Mouse (Mus musculus): ENCODE data around the gene Gnai3.

Gnai3 gene

DNA sequence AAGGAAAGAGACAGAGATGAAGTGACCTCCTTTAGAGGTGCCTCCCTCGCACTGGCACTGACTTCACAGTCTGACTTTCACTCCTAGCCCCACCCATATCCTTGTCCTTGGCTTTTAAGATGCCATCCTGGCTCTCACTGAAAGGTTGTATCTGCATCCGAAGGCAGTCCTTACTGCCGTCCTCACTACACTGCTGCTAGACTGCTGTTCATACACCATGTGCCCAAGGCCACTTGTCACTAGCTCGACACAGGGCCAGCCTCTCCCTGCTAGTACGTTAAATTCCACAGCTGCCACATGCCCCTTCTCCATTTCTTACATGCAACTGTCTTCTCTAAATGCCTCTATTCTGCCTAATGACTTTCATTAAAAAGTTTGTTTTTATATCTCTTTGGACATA is 34.6 kb downstream of the Gnai3 start:
- no peak for DNase-seq (ENCODE audit: low read depth)

DNA sequence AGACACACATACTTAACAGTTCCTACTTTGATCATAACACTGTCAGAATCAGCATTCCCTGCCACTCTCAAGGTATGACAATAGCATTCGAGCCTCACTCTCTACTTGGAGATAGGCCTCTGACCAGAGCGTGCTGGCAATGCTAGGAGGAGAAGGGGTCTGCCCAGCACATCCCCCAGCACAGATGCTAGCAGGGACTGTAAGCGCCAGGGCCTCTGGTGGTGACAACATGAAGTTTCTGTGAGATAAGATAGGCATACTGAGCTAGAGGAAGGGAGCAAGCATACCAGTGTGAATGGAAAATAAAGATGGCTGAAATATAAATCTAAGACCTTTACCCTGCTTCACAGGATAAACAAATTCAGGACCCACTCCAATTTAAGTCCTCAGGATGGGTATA is 40.7 kb downstream of the Gnai3 start:
- no peak for DNase-seq (ENCODE audit: low read depth)

DNA sequence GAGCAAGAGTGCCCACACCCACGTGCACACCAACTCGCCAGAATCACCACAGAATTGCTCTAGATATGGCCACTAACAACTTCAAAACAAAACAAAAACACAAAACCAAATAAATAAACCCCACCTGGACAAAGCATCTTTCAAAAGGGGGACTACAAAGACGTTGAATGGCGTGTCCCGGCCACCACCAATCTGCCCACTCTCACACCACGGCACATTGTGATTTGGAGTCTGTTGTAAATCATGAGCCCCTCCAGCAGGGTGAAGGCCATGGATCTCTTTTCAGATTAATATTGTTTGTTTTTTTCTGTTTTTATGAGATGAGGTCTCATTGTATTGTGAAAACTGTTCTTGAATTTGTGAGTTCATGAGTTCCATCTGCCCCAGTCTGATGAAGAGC is 43.9 kb downstream of the Gnai3 start:
- no peak for DNase-seq (ENCODE audit: low read depth)

- no peak for DNase-seq (ENCODE audit: low read depth)
Observed at GRCm38 (mm10) chr3:108101594-108101993, 44.4 kb downstream of the Gnai3 start.

- DNase-seq (ENCODE audit: low read depth): no peak
Observed at GRCm38 (mm10) chr3:108098316-108098715, 47.6 kb downstream of the Gnai3 start.

- DNase-seq (ENCODE audit: low read depth): no peak
Observed at GRCm38 (mm10) chr3:108097656-108098055, 48.3 kb downstream of the Gnai3 start.

GRCm38 (mm10) chr3:108096726-108097125 is 49.2 kb downstream of the Gnai3 start:
- DNase-seq (ENCODE audit: low read depth): no peak

- no peak for DNase-seq (ENCODE audit: low read depth)
Observed at GRCm38 (mm10) chr3:108096226-108096625, 49.7 kb downstream of the Gnai3 start.

DNA sequence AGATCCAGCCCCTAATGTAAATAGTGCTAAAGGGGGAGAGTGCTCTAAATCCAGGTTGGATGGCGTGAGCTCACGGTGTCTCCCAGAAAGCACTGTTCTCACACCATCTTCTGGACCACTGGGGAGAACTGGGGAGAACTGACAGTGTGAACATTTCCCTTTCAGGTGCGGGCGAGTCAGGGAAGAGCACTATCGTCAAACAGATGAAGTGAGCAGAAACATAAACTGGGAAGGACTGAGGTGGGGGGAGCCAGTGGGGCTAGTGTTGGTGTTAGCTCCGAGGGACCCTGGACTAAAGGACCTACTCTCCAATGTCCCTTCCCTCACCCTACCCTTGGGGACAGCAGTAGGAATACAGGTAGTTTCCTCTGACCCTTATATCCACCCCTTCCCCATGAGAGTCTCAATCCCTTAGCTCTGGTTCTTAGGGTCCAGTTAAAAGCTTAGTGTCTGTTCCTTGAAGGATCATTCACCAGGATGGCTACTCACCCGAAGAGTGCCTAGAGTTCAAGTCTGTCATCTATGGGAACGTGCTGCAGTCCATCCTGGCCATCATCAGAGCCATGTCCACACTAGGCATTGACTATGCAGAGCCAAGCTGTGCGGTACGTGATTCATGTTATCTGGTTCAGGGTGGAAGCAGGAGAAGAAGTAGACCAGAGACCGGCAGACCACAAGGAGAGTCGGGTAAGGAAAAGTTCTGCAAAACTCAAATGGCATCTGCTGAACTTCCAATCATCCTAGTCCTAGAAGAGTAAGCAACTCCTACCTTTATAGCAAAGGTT is 50.8 kb downstream of the Gnai3 start:
- DNase-seq (ENCODE audit: low read depth): no peak

GRCm38 (mm10) chr3:108094146-108094545 is 51.8 kb downstream of the Gnai3 start:
- DNase-seq (ENCODE audit: low read depth): no peak

DNA sequence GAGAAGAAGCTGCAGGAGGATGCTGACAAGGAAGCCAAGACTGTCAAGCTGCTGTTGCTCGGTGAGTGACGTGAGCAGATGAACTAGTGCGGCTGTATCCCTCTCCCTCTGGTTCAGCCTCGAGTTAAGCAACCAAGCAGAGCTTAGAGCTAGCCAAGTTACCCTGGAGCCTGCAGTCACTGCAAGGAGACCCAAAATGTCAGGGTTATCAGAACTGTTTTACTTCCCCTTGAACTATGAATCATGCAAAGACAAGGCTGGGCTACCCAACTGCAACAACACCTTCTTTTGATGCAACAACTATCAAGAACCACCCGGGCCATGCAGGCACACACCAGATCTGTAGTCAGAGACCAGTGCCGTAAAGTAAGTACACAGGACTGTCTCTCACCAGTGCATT is 52.6 kb downstream of the Gnai3 start:
- no peak for DNase-seq (ENCODE audit: low read depth)

DNA sequence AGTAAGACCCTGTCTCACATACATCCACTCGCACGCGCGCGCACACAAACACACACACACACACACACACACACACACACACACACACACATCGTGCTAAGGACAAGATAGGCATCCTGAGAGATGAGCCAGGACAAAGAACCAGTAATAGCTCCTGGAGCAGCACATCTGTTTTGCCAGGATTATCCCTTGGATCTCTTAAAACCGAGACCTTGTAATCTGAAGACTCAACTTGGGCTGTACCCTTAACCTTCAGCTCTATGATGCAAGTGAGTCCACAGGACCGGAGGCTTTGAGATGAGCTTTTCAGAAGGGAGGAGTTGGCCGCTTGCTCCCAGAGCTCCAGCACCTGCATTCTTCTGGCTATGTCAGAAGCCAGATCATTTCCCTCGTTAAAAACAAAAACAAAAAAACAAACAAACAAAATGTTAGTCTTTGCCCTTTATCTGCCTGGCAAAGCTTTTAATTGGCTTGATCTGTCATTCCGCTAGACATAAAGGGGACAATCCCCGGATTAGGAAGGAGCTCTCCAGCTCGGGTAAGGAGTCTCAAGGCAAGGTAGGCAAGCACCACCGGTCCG is 53.3 kb downstream of the Gnai3 start, which contains the start of gene Gnat2:
Gnat2 (plus strand) TSS at position 254 of the 580 bp plus-strand sequence.
- DNase-seq (ENCODE audit: low read depth): no peak

DNA sequence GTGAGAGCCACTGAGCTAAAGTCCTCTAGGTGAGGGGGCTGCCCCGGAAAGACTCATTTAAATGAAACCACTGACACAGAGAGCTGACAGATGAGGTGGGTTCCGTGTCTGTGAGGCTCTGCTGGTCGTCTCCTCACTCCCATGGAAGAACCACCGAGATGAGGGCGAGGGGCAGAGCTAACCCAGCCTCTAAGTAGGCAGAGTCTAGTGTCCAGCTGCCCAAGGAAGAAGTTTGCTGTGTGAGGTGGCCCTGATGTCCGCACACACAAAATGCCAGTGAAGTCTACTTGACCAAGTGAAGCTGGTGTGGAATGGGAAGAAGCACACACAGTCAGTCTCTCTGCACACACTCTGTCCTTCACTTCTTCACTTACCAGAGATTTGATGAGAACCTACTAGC is 53.9 kb downstream of the Gnai3 start:
- no peak for DNase-seq (ENCODE audit: low read depth)

- DNase-seq (ENCODE audit: low read depth): no peak
Observed at GRCm38 (mm10) chr3:108090561-108090960, 55.4 kb downstream of the Gnai3 start.

DNA sequence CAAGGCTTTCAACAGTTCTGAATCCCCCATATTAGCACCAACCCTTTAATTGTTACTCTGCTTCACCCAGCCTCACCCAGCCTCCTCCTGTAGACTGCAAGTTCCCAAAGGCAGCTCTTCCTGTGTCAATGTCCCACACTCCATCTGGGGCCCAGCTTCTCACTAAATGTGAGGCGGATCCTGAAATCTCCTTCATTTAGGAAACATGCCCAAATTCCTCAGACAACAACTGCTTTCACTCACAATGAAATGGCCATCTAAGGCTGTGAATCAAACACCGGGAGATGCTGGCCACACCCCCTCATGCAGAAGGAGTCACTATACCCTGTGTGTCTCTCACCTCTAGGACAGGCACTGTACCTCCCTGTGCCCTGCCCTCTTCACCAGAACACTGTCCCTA is 56.0 kb downstream of the Gnai3 start:
- DNase-seq (ENCODE audit: low read depth): no peak

- DNase-seq (ENCODE audit: low read depth): no peak
Observed at GRCm38 (mm10) chr3:108088842-108089380, 57.0 kb downstream of the Gnai3 start.

GRCm38 (mm10) chr3:108087329-108087728 is 58.6 kb downstream of the Gnai3 start:
- DNase-seq (ENCODE audit: low read depth): no peak

- peak; percentile 48 for DNase-seq (ENCODE audit: low read depth)
Observed at GRCm38 (mm10) chr3:108086470-108086979, 59.4 kb downstream of the Gnai3 start, which contains the start of gene Ampd2. Ampd2 (minus strand) TSS chr3:108086651.

DNA sequence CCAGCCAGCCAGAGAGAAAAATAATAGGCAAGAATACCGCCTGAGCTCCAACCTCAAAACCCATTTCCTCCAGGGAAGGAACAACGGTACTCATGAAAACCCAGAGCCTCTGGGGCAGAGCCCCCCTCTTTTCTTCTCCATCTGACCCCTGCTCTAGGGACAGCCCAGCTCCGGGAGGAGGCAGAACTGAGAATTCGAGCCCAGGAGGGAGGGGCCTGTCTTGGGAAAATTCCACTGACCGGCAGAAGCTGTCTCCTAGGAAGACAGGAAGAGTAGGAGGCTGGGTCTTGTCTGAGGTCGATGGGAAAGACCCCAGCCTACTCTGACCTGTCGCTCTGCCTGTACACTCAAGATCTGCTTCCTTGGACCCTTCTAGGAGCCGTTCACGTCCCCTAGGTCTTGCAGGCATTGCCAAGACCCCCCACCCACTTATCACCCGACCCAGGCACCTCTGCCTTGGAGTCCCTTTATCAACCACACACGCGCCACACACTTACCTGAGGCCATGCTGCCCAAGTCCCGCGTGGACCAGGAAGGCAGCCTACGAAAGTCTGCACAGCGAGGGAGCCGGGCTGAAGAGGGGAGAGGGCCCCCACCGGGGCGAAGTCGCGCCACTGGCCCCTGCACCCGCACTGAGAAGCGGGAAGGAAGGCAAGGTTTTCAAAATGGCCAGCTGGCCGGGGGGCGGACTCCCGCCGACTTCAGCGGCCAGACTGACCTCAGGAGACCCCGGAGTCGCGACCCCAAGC is 60.1 kb downstream of the Gnai3 start:
- peak; percentile 37 for DNase-seq (ENCODE audit: low read depth)

DNA sequence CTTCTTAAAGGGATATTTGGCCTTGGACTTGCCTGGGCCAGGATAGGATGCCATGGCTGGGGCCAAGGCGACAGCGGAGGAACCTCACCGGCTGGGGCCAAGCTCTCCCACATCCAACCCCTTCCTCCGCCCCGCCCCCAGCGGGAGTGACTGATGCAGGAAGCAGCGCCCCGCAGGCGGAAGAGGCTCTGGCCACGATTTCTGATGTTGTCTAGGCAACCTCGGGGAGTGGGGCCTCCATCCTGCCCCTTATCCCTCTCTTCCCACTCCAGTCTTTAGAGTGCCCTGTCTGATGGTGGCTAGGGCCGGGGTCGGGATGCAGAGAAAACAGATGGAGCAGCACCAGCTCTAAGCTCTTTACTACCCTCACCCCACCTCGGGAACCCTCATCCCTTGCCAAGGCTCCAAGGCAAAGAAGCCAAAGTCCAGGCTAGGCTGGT is 60.6 kb downstream of the Gnai3 start:
- DNase-seq (ENCODE audit: low read depth): peak; percentile 85

DNA sequence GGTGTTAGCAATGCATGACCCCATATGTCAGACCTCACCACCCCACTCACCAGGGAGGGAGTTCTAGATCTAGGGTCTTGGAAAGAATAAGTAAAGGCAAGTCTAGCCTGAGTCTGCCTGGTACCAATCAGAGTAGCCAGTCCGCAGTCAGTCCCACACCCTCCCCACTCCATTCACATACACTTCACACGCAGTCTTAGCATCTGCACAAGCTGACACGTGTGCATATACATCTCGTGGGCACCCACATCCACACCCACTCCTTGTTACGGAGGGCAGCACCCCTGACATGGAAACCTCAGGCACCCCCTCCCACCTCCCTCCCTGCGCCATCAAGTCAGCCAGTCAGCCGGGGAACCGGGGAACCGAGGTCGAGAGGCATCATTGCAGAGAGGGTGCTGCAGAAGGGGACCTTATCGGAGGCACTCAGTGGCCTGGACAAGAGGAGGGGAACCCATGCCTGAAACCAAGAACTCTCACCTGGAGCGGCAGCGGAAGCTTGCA is 61.1 kb downstream of the Gnai3 start:
- DNase-seq (ENCODE audit: low read depth): no peak

- DNase-seq (ENCODE audit: low read depth): peak; percentile 14
Observed at GRCm38 (mm10) chr3:108083904-108084407, 62.0 kb downstream of the Gnai3 start.

All from naive thymus-derived CD4-positive, alpha-beta T cell, adult 2 months (primary cell).